Mouse (Mus musculus): Measurements from ENCODE around the gene Fam171a2.
A peak's percentile ranks its signal among the peaks of the same experiment; 100 is the strongest.
"Not testable (repeated sequence)": the region's sequence is repeated elsewhere in the genome, so short reads cannot be mapped to it uniquely, and the experiment has no call there.

Fam171a2 gene

DNA sequence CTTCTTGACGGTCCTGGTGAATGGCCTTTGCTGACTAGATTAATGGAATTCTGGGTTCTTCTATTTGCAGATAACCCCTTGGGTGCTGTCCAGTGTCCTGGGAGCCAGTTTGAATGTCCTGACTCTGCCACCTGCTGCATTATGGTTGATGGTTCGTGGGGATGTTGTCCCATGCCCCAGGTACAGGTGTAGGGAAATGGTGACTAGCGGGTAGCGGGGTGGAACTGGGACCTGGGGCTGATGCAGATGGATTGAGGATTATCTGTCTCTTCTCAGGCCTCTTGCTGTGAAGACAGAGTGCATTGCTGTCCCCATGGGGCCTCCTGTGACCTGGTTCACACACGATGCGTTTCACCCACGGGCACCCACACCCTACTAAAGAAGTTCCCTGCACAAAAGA is 13.6 kb downstream of the Fam171a2 start:
- DNase-seq = no peak

DNA sequence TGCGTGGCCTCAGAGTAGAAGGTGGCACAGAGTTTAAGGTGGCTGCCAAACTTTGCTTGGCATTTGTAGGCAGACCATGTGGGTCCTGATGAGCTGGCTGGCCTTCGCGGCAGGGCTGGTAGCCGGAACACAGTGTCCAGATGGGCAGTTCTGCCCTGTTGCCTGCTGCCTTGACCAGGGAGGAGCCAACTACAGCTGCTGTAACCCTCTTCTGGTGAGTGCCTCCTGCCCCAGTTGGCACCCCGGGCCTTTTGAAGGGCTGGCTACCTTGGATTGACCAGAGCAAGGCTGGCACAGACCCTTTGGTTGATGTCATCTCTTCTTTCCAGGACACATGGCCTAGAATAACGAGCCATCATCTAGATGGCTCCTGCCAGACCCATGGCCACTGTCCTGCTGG is 14.6 kb downstream of the Fam171a2 start:
- peak; percentile 71 to 76 for DNase-seq

DNA sequence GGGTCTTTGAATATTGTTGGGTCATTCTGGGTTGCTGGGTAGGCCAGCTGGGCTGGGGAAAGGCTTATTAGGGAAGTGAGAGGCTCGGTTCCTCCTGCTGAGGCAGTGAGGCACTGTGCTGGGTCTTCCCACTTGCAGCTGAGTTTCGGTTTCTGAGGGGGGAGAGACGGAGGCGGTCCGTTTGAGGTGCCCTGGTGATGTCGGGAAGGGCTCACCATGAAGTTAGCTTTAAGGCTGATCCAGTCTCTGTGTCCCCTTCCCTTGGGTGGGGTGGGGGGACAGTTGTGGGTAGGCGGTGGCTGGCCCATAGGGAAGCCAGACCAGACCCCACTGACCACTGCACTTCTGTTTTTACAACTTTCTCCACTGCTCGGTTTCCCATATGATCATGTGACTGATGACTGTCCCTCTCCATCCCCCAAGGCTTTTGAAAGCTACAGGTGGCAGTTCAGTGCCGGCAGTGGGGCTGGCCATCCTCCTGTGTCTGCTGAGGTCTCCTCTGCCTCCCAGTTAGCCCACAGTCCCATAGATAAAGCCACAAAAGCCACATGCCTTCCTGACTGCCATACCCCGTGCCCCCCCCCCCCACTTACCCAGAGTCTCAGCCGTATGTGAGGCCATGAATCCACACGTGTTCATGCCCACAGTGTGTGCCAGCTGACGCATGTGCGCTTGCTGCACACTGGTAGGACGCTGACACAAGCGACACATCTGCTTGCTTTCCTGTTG is 15.2 kb downstream of the Fam171a2 start:
- DNase-seq = no peak

DNA sequence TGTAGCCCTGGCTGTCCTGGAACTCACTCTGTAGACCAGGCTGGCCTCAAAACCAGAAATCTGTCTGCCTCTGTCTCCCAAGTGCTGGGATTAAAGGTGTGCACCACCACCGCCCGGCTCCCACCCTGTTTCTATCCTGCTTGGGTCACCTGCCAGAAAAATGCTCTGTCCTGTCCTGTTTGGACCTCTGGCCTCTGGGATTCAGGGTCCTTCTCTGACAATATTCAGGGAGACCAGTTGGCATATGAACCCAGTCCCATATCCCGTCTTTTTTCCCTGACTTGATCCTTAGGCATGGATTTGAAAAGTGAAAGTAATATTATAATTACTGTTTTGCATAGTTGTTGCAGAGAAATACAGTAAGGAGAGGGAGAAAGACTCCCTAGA is 15.8 kb downstream of the Fam171a2 start:
- no peak for DNase-seq

DNA sequence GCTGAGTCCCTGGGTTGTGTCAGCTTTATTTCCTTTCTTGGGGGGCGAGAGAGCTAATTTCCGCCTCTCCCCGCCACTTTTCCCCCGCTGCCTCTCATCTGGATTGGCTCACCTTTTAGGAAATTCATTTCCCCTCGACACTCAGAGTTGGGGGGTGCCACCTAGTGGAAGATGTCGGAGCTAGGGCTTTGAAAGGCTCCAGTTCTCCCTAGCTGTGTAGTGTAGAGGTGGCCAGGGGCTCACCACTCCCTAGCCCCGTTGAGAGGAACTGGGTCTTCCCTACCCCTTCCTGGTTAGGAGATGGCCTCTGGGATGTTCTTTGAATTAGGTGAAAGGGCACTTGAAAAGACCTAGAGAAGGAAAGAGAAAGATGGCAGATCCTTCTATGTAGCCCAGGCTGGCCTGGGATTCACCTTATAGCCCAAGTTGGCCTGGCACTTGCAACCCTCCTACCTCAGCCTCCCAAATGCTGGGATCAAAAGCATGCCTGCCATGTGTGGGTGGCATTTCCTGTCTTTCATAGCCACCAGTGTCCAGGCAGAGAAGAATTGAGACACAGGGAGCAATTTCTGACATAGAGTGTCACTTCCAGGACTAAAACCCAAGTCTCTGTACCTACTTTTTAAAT is 16.4 kb downstream of the Fam171a2 start:
- DNase-seq = peak; percentile 80 to 81

DNA sequence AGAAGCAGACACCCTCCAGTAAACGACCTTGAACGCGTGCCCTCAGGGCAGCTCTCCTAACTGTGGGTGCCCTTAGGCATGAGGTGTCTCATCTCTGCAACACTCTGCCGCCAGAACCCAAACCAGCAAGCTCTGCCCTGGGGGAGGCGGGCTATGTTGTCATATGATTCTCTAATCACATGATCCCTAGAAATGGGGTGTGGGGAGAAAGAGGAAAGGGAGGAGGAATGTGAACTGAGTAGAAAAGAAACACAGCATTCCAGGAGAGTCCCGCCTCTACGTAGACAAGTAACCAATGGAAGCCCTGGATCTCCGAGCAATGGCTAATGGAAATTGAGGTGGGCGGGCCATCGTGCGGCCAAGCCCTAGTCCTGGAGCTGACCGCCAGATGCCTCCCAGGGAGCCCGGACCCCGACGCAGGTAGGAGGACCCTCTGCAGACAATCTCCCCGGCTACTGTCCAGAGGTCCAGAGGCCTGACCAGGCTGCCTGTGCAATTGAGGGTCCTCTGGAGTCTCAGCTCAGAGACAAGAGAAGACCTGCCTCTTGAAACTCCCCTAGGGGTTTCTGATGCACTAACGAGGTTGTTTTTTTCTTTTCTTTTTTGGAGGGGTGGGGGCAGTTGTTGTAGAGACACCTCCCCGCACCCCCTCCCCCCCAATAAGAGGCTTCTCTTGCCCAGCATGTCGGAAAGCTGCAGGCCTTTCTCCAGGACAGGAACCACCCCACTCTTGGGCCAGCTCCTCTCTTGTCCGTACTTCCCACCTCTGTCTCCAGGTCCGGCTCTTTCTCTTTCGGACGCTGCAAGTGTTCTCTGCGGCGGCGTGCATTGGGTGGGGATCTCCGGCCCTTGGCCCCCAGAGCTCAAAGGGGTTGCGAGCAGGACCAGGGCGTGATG is 17.1 kb downstream of the Fam171a2 start, which contains the start of gene Grn:
Gene Grn (plus strand): TSS at position 195 of the 897 bp plus-strand sequence.
- DNase-seq = peak; percentile 87 to 89

DNA sequence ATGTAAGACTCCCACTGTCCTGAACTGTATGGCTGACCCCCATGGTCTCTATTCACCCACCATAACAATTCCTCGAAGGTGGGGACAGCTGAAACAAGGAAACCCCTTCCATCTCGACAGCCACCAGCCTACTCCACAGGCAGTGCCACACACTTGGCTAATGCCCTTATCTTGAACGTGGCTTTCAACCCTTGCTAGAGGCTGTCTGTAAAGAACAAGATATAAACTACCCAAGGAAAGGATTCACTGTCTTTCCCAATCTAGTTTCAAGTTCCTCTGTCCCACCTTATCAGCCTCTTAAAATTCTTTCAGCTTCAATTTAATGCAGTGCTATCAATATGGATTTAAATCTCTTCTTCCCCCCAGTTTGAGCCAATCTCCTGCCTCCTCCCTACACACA is 17.9 kb downstream of the Fam171a2 start:
- no peak for DNase-seq

DNA sequence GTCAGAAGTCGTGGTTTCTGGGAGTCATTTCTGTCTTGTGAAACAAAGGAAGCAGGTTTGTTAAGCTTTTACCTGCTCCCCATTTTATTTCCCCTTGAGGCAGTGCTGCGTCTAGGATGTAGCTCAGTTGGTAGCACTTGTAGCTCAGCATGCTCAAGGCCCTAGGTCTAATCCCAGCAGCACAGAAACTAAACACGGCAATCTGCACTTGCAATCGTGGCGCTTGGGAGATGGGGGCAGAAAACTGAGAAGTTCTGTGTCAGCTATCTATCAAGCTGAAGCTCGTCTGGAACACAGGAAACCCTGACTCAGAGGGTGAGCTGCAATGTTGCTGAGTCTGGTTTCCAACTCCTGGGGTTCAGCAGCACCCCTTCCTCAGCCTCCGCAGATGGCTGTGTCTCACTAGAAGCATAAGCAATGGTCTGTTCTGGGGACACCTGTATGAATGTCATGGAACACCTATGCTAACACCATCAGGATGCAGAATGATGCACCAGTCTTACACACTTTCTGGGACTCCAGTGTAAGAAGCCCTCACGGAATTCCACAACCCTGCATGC is 18.4 kb downstream of the Fam171a2 start:
- no peak for DNase-seq

DNA sequence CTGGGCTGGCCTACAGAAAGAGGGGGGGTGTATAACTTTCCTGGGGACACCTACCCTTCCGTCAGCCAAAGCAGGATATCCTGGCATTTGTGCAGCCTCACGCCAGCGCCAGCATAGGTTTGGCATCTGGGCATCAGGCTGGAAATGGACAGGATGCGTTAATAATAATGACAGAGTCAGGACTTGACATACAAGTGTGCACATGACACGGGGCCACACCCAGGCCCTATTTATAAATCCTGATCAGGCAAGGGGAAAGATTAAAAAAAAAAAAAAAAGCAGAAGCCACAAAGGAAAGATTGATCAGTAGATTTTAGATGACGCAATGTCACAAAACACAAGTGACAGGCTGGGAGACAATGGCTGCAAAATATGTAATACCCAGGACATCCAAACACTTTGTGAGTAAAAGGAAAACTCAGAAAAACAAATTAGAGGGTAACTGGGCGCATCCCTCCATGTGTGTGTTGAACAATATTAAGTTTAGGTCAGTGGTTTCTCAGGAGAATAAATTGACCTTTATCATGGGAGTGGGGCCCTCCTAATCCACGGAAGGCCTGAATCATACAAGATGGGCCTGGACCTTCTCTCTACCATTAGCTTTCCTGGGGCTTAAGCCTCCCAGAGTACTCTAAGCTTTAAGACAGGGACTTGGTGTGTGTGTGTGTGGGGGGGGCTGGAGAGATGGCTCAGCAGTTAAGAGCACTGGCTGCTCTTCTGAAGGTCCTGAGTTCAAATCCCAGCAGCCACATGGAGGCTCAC is 21.7 kb downstream of the Fam171a2 start:
- no peak for DNase-seq

DNA sequence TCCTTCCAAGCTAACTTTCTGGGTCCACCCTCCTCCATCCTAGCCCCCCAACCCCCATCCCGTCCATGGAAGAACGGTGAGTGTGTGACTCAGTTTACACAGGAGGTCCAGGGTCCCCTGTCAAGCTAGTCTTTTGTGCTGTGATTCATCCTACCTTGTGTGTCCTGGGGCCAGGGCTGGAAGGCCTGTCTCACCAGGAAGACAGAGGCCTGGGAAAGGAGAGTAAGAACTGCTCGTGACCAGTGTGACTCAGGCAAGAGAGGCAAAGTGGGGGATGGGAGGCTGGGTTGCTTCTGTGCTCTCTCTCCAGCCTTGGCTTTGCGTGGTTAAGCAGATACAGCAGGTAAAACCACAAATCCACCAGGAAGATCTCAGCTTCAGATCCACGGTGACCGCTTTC is 22.8 kb downstream of the Fam171a2 start:
- DNase-seq = no peak

DNA sequence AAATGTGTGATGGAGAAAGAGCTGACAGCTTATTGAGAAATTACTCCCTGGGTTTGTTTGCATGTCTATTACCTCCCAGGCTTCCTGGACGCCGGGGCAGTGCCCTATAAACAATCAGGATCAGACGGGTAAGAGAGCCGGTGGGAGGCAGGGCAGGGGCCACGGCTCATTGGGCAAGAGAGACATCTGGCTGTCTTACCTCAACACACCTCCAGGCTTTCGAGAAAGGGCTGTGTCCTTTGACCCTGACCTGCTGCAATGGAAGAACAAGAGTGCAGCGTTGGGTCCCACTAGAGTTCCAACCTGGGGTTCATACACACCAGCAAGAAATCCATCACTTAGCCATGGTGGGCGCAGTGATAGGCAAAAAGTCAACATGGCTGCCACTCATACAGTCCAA is 25.9 kb downstream of the Fam171a2 start:
- DNase-seq = no peak

DNA sequence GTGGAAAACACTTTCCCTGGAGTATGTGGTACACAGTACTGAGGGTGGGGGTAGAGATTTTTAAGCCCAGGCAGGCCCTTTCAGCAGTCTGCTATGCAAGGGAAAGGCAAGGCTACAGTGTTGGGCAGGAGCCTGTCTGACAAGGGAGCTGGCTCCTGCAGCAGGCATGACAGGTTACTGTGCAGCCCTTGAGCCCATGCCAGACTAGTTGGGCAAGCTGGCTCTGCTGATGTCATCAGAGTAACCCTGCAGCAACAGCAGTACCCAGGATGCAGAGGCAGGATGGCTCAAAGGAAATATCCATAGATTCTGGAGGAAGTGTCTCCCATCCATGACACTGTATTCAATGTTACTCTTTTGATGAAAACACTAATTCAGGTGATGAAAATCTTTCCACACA is 28.6 kb downstream of the Fam171a2 start:
- no peak for DNase-seq

DNA sequence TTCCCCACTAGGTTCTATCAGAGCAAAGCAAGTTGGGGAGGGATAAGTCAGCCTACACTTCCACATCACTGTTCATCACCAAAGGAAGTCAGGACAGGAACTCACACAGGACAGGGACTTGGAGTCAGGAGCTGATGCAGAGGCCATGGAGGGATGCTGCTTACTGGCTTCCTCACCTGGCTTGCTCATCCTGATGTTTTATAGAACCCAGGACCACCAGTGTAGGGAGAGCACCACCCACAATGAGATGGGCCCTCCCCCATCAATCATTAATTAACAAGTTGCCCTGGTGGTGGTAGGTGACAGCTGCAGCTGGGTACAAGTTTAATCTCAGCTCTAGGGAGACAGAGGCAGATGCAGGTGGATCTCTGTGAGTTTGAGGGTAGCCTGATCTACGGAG is 30.3 kb downstream of the Fam171a2 start:
- no peak for DNase-seq

DNA sequence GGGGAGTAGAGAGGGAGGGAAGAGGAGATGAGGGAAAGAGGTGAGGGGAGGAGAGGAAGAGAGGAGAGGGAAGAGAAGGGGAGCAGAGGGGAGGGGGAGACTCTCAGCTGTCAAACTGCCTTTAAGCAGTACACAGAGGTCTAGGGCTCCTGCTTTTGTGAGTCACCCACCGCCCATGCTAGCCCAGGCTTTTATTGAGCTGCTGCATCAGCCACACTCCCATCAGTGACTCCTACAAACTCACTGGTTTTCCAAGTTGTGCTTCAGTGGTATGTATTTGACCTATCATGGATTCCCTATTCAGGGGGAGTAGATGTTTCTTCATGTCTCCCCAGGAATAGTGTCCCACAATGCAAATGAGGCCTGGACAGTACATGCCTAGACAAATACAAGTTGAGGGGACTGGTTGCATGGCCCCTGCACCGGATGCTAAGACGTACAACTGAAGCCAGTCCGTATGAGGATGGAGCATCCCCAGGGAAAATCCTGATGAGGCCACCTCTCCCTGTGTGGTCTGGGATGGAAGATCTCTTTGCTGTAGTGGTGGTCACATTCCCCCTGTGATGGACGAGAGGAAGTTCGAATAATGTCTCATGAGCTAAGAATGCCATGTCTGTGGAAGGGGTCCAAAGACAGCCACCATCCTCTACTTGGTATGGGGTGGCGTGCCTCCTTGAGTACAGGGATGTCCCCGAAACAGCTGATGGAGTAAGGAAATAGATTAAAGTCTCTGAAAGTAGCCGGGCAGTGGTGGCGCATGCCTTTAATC is 32.3 kb downstream of the Fam171a2 start:
- no peak for DNase-seq

DNA sequence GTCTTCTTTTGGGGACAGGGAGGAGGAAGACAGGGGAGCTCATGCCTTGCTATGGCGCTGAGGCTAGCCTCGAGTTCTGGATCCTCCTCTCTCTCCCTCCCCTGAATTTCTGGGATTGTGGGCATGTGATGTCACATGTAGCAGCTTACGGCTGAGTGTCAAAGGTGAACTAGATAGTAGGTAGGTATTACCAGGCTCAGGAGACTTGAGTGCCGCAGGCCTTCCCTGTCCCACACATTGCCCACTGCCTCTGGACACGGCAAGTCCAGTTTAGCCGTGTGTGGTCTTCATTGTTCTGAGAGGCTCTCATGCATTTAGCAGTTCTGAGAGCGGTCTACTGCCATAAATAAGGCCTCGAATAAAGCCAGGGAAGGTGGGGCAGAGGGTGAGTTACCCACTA is 34.4 kb downstream of the Fam171a2 start:
- no peak for DNase-seq

DNA sequence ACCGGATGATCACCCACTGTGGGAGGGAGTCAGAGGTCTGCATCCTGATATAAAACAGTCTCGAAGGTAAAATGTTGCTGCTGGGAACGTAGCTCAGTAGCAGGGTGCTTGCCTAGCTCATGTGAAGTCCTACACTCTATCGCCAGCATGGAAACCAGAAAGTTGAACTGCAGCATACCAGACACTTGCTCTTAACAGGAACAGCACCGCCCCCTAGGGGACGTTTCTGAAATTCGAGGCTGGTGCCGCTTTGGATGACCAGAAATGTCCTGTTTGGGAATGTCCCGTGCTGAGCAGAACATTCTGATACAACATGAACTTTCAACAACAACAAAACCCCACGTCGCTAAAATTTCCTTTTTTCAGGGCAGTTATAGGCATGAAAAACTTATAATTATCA is 35.8 kb downstream of the Fam171a2 start:
- peak; percentile 95 to 96 for DNase-seq

DNA sequence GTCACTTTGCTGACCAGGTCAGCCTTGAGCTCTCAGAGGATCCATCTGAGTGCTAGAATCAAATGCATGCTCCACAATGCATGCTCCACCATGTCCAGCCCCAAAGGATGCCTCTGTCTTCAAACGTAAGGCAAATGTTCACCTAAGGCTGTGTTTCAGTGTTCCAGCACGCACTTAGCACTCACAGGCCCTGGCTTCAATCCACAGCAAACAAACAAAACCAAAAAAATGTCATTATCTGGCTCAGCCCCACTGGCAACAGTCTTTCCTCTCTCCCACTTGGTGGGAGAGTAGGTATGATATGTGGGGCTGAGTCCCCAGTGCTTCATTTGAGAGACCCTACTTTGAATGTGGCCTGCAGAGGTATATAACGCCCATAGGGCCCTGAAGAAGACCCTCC is 36.4 kb downstream of the Fam171a2 start:
- DNase-seq = no peak

DNA sequence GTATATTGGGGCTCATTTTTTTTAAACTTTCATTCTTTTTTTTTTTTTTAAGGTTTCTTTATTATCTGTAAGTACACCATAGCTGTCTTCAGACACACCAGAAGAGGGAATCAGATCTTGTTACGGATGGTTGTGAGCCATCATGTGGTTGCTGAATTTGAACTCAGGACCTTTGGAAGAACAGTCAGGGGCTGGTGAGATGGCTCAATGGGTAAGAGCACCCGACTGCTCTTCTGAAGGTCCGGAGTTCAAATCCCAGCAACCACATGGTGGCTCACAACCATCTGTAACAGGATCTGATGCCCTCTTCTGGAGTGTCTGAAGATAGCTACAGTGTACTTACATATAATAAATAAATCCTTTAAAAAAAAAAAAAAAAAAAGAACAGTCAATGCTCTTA is 37.1 kb downstream of the Fam171a2 start:
- not testable (repeated sequence) for DNase-seq

DNA sequence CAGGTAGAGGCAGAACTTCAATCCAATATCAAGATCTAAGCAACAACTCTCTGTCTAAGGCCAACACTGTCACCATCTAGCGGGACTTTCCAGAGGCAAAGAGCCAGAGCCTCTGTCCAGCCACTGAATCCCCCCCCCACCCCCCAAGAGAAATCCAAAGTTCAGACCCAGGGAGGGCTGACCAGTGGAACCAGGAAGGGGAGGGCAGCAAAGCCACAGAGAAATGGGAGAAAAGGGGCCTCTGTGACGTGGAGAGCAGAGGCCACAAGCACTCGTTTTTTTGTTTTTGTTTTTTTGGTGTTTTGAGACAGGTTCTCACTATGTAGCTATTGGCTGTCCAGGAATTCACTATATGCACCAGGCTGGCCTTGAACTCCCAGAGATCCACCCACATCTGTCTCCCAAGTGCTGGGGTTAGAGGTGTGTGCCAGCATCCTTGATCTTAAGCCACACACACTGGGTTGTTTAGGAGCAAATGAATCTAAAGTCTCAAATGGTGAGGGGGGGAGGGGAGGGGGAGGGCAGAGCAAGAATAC is 37.6 kb downstream of the Fam171a2 start:
- no peak for DNase-seq

DNA sequence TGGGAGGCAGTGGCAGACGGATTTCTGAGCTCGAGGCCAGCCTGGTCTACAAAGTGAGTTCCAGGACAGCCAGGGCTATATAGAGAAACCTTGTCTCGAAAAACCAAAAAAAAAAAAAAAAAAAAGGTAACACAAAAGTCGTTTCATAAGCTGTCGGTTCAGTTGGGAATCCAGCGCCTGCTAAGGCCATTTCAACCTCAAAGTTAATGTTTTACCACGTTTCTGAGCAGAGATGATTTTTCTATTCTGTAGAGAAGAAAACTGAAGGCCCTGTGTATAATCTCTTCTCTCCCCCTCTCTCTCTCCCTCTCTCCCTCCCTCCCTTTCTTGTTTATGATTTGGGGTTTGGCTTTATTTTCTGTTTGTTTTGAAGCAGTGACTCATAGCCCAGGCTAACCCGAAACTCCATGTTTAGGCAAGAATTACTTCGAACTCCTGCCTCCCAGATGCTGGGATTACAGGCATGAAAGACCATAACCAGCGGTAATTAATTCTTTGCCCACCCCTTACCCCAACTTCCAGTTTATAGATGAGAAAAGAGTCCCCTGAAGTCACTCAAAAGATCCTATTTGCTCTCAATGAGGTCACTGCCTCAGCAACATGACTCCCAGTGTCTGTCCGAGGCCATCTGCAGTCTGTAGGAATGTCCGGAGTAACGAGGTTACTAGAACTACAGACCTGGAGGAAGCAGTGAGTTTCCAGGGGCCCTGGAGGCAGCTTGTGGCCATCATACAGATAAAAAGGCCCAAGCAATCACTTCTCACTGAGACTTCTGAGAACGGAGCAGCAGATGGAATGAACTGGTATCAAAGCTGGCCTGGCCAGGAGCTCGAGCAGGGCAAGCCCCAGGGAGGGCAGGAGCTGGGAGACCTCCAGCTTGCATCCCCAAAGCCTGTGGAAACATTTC is 38.3 kb downstream of the Fam171a2 start:
- DNase-seq = no peak
